Mouse (Mus musculus): ENCODE data around the gene Ctsll3. TPM values are rescaled to one million over a fixed set of nuclear protein-coding genes. Genes with fewer than 3 reads are reported as not detected.

Ctsll3 gene
- not detected for total RNA-seq (2022)

GRCm38 (mm10) chr13:60802749-60803148, at the start of gene Ctsll3:
Gene Ctsll3 (minus strand): TSS chr13:60802849.
- DNase-seq (ENCODE audit: low spot score), result no peak

GRCm38 (mm10) chr13:60848241-60849120, 45.8 kb upstream of the Ctsll3 start:
- peak; percentile 53 for DNase-seq (ENCODE audit: low spot score)

GRCm38 (mm10) chr13:60843153-60843552, 40.5 kb upstream of the Ctsll3 start:
- no peak for DNase-seq (ENCODE audit: low spot score)

- no peak for DNase-seq (ENCODE audit: low spot score)
Measured at GRCm38 (mm10) chr13:60842703-60843102, 40.1 kb upstream of the Ctsll3 start.

- DNase-seq (ENCODE audit: low spot score), result no peak
Measured at GRCm38 (mm10) chr13:60839353-60839902, 36.8 kb upstream of the Ctsll3 start.

- peak; percentile 38 for DNase-seq (ENCODE audit: low spot score)
Measured at GRCm38 (mm10) chr13:60826052-60826451, 23.4 kb upstream of the Ctsll3 start.

- no peak for DNase-seq (ENCODE audit: low spot score)
Measured at GRCm38 (mm10) chr13:60820486-60821175, 18.0 kb upstream of the Ctsll3 start.

GRCm38 (mm10) chr13:60819469-60819868, 16.8 kb upstream of the Ctsll3 start:
- DNase-seq (ENCODE audit: low spot score), result peak; percentile 15

- peak; percentile 3 for DNase-seq (ENCODE audit: low spot score)
Measured at GRCm38 (mm10) chr13:60813722-60814121, 11.1 kb upstream of the Ctsll3 start.

GRCm38 (mm10) chr13:60812768-60813167, 10.1 kb upstream of the Ctsll3 start:
- DNase-seq (ENCODE audit: low spot score), result no peak

GRCm38 (mm10) chr13:60809690-60810089, 7.0 kb upstream of the Ctsll3 start:
- DNase-seq (ENCODE audit: low spot score), result no peak

GRCm38 (mm10) chr13:60789466-60789865, 13.2 kb downstream of the Ctsll3 start:
- DNase-seq (ENCODE audit: low spot score), result no peak

GRCm38 (mm10) chr13:60786264-60786663, 16.4 kb downstream of the Ctsll3 start, which contains the start of gene BC051665:
Gene BC051665 (minus strand): TSS chr13:60786364.
- DNase-seq (ENCODE audit: low spot score), result no peak

GRCm38 (mm10) chr13:60783301-60783700, 19.3 kb downstream of the Ctsll3 start:
- DNase-seq (ENCODE audit: low spot score), result no peak

- no peak for DNase-seq (ENCODE audit: low spot score)
Measured at GRCm38 (mm10) chr13:60780534-60780933, 22.1 kb downstream of the Ctsll3 start.

- DNase-seq (ENCODE audit: low spot score), result no peak
Measured at GRCm38 (mm10) chr13:60761161-60761560, 41.5 kb downstream of the Ctsll3 start.

- DNase-seq (ENCODE audit: low spot score), result no peak
Measured at GRCm38 (mm10) chr13:60760392-60760791, 42.3 kb downstream of the Ctsll3 start.

- no peak for DNase-seq (ENCODE audit: low spot score)
Measured at GRCm38 (mm10) chr13:60759136-60759535, 43.5 kb downstream of the Ctsll3 start.

GRCm38 (mm10) chr13:60757292-60757691, 45.4 kb downstream of the Ctsll3 start:
- no peak for DNase-seq (ENCODE audit: low spot score)

GRCm38 (mm10) chr13:60755251-60755650, 47.4 kb downstream of the Ctsll3 start:
- no peak for DNase-seq (ENCODE audit: low spot score)

GRCm38 (mm10) chr13:60753216-60753615, 49.4 kb downstream of the Ctsll3 start:
- no peak for DNase-seq (ENCODE audit: low spot score)

- no peak for DNase-seq (ENCODE audit: low spot score)
Measured at GRCm38 (mm10) chr13:60750930-60751329, 51.7 kb downstream of the Ctsll3 start.
